Mouse (Mus musculus) midbrain, embryonic 16.5 days (tissue): ENCODE measurements around the gene Tmem41b. TPM values are rescaled to one million over a fixed set of nuclear protein-coding genes. Genes with fewer than 3 reads are reported as not detected.
A peak's percentile ranks its signal among the peaks of the same experiment; 100 is the strongest.

Experiments used
- ATAC-seq: fragments of 200-750 bp; cut with Nextera tagmentation; 2 replicates; pipeline ENCODE4 v1.8.0; 2017; ENCODE audit warnings: moderate TSS enrichment
- H3K27ac ChIP-seq: fragments of 300-500 bp; sonication (generic); 2 replicates; pipeline ENCODE4 v1.5.1; 2014; ENCODE audit warnings: mild to moderate bottlenecking, low read length, mixed read lengths
- H3K27me3 ChIP-seq: fragments of 300-500 bp; sonication (generic); 2 replicates; pipeline ENCODE4 v1.6.1; 2014; ENCODE audit warnings: low read depth, low read length, mixed read lengths; ENCODE audit not compliant: control insufficient read depth, insufficient read depth
- H3K36me3 ChIP-seq: fragments of 300-500 bp; sonication (generic); 2 replicates; pipeline ENCODE4 v1.6.1; 2014; ENCODE audit warnings: mild to moderate bottlenecking, low read length, moderate library complexity, mixed read lengths; ENCODE audit not compliant: control insufficient read depth, insufficient read depth
- H3K4me1 ChIP-seq: fragments of 300-500 bp; sonication (generic); 2 replicates; pipeline ENCODE4 v1.6.1; 2014; ENCODE audit warnings: mild to moderate bottlenecking, low read length, mixed read lengths; ENCODE audit not compliant: control insufficient read depth, insufficient read depth
- H3K4me2 ChIP-seq: fragments of 300-500 bp; sonication (generic); 2 replicates; pipeline ENCODE4 v1.6.1; 2014; ENCODE audit warnings: mild to moderate bottlenecking, low read length, mixed read lengths
- H3K4me3 ChIP-seq: fragments of 300-500 bp; sonication (generic); 2 replicates; pipeline ENCODE4 v1.5.1; 2014; ENCODE audit warnings: low read depth, mild to moderate bottlenecking, low read length, moderate library complexity, mixed read lengths
- H3K9ac ChIP-seq: fragments of 300-500 bp; sonication (generic); 2 replicates; pipeline ENCODE4 v1.6.1; 2014; ENCODE audit warnings: low read depth, low read length, mixed read lengths
- H3K9me3 ChIP-seq: fragments of 300-500 bp; sonication (generic); replicated peaks from 2 replicates; pipeline ENCODE4 v1.6.1; 2014; ENCODE audit warnings: mild to moderate bottlenecking, low read length, mixed read lengths; ENCODE audit not compliant: control insufficient read depth, poor library complexity, severe bottlenecking
- WGBS: fragments of 180-500 bp; shearing (Covaris S2); extraction: QIAGEN DNeasy Blood & Tissue Kit; methylation state at CpG from one replicate; pipeline ENCODE4 v1.1.7; 2014; 5-methylcytosine and 5-hydroxymethylcytosine counted together
- polyA plus RNA-seq: library from polyadenylated mRNA; unstranded; fragments of >200 nt; fragmentation: Nextera tagmentation; extraction: Ambion mirVana; gene quantifications from 2 replicates; pipeline ENCODE4 v1.2.1, GENCODE M21; 2015

Tmem41b gene
- polyA plus RNA-seq, 1 experiment from 2014 or later: 63.7 TPM

DNA sequence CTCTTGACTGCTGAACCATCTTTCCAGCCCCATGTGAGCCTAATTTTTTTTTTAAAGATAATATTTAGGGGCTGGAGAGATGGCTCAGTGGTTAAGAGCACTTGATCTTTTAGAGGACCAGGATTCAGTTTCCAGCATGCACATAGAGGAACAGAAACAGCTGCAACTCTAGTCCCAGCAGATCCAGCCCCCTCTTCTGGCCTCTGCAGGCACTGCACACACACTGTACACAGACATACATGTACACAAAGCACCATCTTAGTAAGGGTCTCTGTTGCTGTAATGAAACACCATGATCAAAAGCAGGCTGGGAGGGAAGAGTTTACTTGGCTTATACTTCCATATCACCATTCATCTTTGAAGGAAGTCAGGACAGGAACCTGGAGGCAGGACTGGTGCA lies 21.1 kb downstream of the Tmem41b start:
- H3K4me1 ChIP-seq: peaks cover 5% of the 10 kb centered on the region
- ATAC-seq: no peak
- no peak overlapping the region for H3K4me2 ChIP-seq
- H3K27me3 ChIP-seq: no peaks in the 10 kb centered on the region
- H3K36me3 ChIP-seq: no peaks in the 10 kb centered on the region
- no peaks in the 10 kb centered on the region for H3K9me3 ChIP-seq
- no peak overlapping the region for H3K4me3 ChIP-seq
- H3K27ac ChIP-seq: no peak overlapping the region
- H3K9ac ChIP-seq: no peak overlapping the region

DNA sequence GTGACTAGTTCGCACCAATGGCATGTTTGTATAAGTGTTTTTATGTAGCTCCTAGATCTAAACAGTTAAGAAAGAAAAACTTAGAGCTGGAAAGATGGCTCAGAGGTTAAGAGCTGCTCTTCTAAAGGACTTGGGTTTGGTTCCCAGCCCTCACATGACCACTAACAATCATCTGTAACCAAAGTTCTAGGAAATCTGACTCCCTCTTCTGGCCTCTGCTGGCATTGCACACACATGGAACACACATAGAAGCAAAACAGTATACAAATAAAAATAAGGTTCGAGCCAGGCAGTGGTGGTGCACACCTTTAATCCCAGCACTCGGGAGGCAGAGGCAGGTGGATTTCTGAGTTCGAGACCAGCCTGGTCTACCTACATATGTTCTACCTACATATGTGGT lies 23.0 kb downstream of the Tmem41b start:
- Histone ChIP-seq H3K4me2 (no peak overlapping the region), H3K4me3 (no peak overlapping the region), H3K27ac (no peak overlapping the region), H3K27me3 (no peaks in the 10 kb centered on the region), H3K36me3 (no peaks in the 10 kb centered on the region), H3K4me1 (peaks cover 9% of the 10 kb centered on the region), H3K9me3 (no peaks in the 10 kb centered on the region), H3K9ac (no peak overlapping the region)
- WGBS: 90% methylated on average over 4 of the region's 4 CpGs
- ATAC-seq: no peak

DNA sequence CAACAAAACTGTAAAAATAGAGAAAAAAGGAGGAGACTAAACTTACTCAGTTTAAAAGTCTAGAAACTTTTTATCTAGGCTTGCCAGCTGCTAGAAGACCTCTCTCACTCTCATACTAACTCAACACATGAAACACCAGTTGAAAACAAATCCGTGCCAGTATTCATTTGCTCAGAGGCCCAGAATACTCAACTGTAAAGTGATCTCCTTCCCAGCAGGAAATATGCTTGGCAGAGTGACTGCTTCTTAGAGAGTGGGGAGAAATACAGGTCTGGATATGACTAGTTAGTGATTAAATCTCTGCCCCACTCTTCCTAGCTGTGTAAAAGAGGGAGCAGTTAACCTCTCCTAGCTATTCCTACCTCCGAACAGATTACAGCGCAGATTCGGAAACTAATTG lies 24.1 kb downstream of the Tmem41b start:
- ATAC-seq: no peak
- 81% methylated on average over 4 of the region's 4 CpGs for WGBS
- no peak overlapping the region for H3K9ac ChIP-seq

DNA sequence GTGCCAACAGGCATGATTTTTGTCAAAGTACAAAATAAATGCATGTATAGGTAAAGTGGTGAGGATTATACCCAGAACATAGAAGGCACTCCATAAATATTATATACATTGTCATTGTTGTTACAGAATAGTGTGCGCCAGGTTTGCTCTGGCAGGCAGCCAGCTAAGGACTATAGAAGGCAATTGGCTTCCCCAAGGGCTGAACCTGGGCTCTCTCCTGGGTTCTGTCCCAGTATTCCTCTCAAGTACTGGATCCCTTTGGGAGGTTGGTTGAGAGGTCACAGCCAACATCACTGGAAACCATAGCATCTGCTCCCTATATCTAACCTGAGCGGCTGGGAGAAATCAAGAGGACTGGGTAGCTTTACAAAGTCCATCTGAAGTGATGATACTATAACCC lies 25.2 kb downstream of the Tmem41b start:
- no peak for ATAC-seq
- 89% methylated on average over 2 of the region's 2 CpGs for WGBS
- no peaks in the 10 kb centered on the region for H3K36me3 ChIP-seq
- H3K9ac ChIP-seq: no peak overlapping the region
- no peak overlapping the region for H3K27ac ChIP-seq
- peaks cover 28% of the 10 kb centered on the region for H3K4me1 ChIP-seq
- no peak overlapping the region for H3K4me3 ChIP-seq
- H3K27me3 ChIP-seq: no peaks in the 10 kb centered on the region
- no peak overlapping the region for H3K4me2 ChIP-seq
- no peaks in the 10 kb centered on the region for H3K9me3 ChIP-seq

More for the DNA sequence above, 24.1 kb downstream of the Tmem41b start:
- H3K27me3 ChIP-seq: no peaks in the 10 kb centered on the region
- H3K4me1 ChIP-seq: peaks cover 20% of the 10 kb centered on the region
- no peaks in the 10 kb centered on the region for H3K9me3 ChIP-seq
- H3K4me2 ChIP-seq: no peak overlapping the region
- H3K36me3 ChIP-seq: no peaks in the 10 kb centered on the region
- H3K4me3 ChIP-seq: no peak overlapping the region
- no peak overlapping the region for H3K27ac ChIP-seq

DNA sequence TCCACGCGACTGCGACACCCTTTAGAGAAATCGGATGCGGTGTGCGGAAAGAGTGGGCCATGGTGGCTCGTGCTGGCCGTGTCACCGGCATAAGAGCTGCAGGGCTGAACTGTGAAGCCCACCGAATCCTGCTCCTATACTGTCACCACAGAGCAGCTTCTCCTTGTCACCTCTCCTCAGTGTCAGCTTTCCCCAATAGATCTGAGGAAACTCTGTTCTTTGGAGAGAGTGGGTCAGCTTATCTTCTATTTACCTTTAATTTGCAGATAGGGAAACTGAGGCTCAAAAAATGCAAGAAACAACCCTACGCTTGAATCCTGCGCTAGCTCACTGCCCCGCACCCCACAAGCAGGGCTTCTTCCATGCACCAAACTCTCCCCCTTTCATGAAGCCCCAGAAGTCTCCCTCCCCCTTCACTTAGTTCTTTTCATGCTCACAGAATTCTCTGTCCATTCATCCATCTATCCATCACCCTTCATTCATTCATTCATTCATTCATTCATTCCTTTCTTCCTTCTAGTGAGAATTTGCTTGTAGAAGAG lies 26.0 kb downstream of the Tmem41b start:
- peak; percentile 83 for ATAC-seq

DNA sequence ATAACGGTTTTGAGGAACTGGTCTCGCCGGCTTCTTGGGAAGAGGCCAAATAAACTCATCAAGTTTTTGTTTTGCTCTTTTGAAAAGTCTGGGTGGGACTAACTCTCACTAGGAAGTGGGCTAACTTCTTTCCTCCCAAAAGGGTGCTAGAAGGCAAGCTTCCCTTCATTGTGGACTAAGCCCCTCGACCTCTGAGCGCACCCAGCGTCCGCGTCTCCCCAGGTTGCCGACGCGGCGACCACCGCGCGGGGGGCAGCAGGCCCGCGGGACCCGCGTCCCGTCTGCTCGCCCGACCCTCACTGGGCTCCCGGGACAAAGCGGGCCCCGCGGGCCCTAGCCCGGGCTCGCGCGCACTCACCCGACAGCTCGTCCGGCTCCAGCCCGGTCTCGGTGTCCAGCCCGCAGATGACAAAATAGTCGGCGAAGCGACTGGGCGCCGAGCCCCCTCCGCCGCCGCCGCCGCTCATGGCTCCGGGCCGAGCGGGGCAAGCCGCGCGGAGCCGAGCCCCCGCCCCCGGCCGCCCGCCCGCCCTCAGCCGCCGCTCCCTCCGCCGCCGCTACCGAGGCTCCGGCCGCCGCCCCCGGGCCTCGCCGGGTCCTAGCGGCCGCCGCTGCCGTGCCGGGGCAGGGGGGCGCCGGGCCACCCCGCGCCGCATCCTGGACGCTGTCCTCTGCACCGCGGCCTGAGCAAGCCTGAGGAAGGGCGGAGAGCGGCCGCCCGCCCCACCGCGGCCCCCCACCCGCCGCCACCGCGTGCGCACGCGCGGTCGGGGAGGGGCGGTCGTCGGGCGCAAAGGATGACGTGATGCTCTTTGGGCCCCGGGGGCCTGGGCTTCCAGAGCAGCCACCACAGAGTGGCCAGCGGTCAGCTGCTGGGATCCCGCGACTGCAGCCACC lies 26.8 kb downstream of the Tmem41b start, which contains the start of gene Dennd5a:
Gene Dennd5a, minus strand, starts transcription at position 755 of the 897 bp plus-strand sequence.
- ATAC-seq: peak; percentile 96
- peak within 1 kb of the TSS; percentile 95 for H3K9ac ChIP-seq

More for the DNA sequence above, 26.0 kb downstream of the Tmem41b start:
- Histone ChIP-seq H3K27me3 (no peaks in the 10 kb centered on the region), H3K4me2 (peak overlapping the region; percentile 53), H3K27ac (peak overlapping the region; percentile 95), H3K9me3 (no peaks in the 10 kb centered on the region), H3K36me3 (no peaks in the 10 kb centered on the region), H3K4me3 (peak overlapping the region; percentile 83), H3K9ac (peak overlapping the region; percentile 95), H3K4me1 (peaks cover 31% of the 10 kb centered on the region)
- 9% methylated on average over 13 of the region's 13 CpGs for WGBS

DNA sequence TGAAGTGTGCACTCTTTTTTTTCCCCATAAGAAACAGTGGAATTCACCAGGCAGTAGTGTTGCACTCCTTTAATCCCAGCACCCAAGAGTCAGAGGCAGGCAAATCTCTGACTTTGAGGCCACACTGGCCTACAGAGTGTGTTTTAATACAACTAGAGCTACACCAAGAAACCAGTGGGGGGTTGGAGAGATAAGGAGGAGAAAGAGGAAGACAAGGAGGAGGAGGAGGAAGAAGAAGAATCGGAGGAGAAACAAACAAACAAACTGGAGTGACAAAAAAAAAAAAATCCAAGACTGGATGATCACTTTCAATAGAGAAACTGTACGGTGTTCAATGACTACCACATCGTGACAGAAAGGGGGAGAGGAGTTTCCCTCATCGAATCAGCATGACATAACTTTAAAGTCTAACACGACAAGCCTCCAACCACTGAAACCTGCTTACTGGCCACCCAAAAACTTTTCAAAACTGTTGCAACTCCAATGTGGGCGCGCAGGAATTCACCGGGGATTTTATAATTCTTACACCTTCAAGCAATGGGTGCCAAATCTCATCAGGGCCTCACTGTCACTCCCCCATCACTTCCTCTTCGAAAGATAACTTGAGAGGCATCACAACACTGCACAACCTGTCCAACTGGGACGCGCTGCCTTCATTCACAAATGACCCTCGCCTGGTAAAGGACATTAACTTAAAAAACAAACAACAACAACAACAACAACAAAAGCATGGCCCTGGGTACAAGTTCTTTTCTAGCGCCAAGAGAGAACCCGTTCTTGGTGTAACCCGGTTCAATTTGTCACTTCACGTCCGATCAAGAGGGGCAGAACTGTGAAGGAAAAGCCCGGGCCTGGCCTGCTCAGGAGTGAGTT lies 27.6 kb downstream of the Tmem41b start:
- 5% methylated on average over 18 of the region's 18 CpGs for WGBS
- peak; percentile 13 for ATAC-seq
- peaks cover 32% of the 10 kb centered on the region for H3K4me1 ChIP-seq
- H3K4me2 ChIP-seq: peak overlapping the region; percentile 82
- no peaks in the 10 kb centered on the region for H3K36me3 ChIP-seq
- peak overlapping the region; percentile 83 for H3K4me3 ChIP-seq
- peak overlapping the region; percentile 95 for H3K9ac ChIP-seq
- H3K27ac ChIP-seq: peak overlapping the region; percentile 95
- no peaks in the 10 kb centered on the region for H3K27me3 ChIP-seq
- no peaks in the 10 kb centered on the region for H3K9me3 ChIP-seq

More for the DNA sequence above, 26.8 kb downstream of the Tmem41b start, which contains the start of gene Dennd5a:
- Histone ChIP-seq H3K4me3 (peak within 1 kb of the TSS; percentile 83), H3K4me1 (peaks cover 32% of the 10 kb centered on the region), H3K27me3 (no peaks in the 10 kb centered on the region), H3K27ac (peak within 1 kb of the TSS; percentile 95), H3K9me3 (no peaks in the 10 kb centered on the region), H3K36me3 (no peaks in the 10 kb centered on the region), H3K4me2 (peak within 1 kb of the TSS; percentile 82)
- WGBS: 0% methylated on average over 68 of the region's 107 CpGs

DNA sequence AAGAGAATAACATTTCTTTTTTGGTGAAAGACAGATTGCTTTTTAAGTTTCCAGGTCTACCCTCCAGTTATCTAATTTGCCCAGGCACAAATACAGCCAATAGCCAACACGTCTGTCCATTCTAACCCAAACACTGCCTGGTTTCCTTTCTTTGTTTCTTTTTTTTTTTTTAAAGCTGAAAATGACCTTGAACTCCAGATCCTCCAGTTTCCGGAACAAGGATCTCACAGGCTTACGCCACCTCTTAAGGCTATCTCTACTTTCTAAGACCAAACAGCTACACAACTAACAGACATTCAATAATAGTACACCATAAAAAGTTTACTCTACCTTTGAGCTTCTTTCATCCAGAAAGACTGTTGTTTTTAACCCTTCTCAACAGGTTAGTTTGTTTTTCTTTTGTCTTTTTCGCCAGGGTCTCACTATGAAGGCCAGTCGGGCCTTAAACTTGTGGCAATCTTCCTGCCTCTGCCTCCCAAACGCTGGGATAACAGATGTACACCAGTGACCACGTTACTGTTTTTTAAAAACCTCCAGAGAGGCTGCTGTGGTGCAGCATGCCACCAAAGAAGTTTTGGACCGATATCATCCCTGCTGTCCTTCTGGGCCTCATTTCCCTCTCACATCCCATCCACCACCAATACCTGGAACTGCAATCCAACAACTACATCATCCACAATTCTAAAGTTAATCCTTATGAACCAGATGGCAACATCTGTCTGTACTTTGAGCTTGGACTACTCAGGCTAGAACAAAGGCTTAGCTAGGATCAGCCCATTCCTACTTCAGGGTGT lies 28.5 kb downstream of the Tmem41b start:
- H3K9me3 ChIP-seq: no peaks in the 10 kb centered on the region
- H3K27me3 ChIP-seq: no peaks in the 10 kb centered on the region
- 66% methylated on average over 8 of the region's 8 CpGs for WGBS
- H3K4me1 ChIP-seq: peaks cover 32% of the 10 kb centered on the region
- peak overlapping the region; percentile 82 for H3K4me2 ChIP-seq
- no peak overlapping the region for H3K27ac ChIP-seq
- H3K4me3 ChIP-seq: peak overlapping the region; percentile 83
- H3K36me3 ChIP-seq: no peaks in the 10 kb centered on the region
- ATAC-seq: no peak
- H3K9ac ChIP-seq: no peak overlapping the region
